Mouse (Mus musculus) adrenal gland, postnatal 4 days (tissue): ENCODE data around the gene Gm37240. TPM values are rescaled to one million over a fixed set of nuclear protein-coding genes. Genes with fewer than 3 reads are reported as not detected.

Source experiments
- DNase-seq, 2 experiments: peaks; one replicate each; pipeline ENCODE4 v3.0.0; 2021 to 2022; ENCODE audit warnings: low spot score in 2 of 2, mixed read lengths in 2 of 2
- total RNA-seq, 2 experiments: library from RNA; stranded (reverse); gene quantifications; 2 replicates each; pipeline ENCODE4 v1.2.3; 2021

Gene Gm37240
- total RNA-seq, 2 experiments from 2014 or later: 8.0 to 8.3 TPM

DNA sequence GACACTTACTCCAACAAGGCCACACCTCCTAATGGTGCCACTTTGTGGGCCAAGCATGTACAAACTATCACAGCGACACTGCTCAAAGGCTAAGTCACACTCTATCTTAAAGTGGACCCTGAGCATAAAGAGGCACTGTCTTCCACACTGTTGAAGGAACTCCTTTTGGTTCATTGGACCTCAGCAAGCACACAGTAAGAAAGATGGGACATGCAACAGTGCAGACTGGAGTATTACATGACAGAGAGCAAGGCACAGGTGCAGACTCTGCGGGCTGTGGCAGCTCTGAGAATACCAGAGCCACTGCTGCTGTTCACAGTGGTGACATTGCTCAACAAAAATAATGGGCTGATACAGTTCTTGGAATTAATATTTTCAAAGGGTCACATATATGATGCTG lies 907.2 kb downstream of the Gm37240 start:
- no peak for DNase-seq

DNA sequence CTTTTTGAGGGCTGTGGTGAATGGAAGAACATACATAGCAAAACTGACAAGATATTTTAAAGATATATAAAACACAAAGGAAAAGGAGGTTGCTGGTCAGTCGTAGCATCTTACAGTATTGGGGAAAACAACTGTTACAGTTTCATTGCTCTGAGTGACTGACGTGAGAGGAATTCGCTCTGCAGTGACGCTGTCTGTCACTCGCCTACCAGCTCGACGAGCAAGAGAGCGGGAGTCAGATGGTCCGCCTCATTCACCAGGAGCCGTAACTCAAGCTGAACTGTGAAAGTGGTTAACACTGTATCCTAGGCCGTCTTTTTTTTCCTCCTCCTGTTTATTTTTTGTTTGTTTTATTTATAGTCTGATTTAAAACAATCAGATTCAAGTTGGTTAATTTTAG lies 908.6 kb downstream of the Gm37240 start:
- no peak for DNase-seq

DNA sequence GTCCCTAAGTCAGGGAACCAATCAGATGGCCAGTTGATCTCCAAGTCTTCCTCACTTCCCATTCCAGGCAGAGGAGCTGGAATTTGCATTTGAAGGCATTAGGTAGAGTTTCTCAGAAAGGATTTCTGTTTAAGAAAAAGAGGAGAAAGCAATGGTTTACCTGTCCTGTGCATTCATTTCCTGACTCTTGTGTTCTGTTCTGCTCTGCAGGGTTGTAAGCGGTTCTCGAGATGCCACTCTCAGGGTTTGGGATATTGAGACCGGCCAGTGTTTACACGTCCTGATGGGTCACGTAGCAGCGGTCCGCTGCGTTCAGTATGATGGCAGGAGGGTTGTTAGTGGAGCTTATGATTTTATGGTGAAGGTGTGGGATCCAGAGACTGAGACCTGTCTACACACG lies 913.1 kb downstream of the Gm37240 start:
- no peak for DNase-seq

DNA sequence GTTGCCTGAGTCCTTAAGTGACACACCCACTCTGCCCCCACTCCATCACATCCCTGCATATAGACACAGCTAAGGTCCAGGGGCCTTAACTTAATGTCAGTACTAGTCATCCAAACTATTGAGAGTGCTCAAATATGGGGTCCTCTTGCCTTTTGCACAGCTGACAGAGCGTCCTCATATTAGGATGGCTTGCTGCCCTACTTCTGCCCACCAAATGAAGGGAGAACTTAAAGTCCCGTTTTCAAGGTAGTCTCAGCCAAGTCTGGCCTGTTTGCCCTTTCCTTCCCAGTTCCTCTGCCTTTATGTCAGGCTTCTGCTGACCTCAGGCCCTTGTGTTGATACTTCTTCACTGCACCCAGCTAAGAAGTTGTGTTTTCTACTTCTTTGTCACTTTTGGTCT lies 914.4 kb downstream of the Gm37240 start:
- no peak for DNase-seq

DNA sequence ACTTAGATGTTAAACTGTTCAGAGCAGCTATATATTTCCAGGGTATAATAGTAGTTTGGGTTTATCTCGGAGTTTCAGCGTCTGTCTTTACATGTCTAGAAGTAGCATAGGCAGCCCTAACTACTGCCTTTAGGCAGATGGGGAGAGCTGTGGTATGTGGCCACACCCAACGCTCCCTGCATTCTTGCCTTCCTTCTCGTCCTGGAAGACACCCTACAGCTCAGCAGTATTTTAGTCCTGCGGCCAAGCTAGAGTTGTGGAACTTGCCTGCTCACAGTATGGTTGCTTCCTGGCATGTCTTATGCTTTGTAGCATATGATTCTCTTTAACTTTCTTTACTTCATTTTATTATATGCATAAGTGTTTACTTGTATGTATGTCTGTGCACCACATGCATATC lies 915.8 kb downstream of the Gm37240 start:
- DNase-seq: no peak

DNA sequence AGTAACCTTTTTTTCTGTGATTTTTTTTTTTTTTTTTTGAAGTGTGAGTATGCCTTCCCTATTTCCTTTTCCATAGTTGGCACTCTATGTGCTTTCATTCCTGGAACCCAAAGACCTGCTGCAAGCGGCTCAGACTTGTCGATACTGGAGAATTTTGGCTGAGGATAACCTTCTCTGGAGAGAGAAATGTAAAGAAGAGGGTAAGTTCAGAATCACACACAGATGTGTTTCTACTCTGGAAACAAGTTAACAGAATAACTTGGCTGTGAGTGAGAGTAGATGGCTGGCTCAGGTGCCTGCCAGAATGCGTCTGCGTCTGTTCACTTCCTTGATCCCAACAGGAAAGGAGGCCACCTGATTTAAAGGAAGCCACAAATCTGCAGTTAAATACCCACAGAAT lies 920.0 kb downstream of the Gm37240 start:
- no peak for DNase-seq

DNA sequence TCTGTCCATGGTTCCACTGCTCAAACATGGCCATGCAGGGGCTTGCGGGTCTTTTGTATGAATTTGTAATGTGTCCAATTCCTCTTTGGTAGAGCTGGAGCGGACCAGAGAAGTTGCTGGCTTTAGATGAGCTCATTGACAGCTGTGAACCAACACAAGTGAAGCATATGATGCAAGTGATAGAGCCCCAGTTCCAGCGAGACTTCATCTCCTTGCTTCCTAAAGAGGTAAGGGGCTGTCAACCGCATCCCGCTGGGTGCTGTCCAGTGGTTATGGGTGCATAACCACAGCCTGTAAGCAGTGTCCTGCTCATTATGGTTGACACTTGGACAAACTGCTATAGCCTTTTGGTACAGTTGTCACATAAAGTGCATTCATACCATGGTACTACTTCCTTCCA lies 922.2 kb downstream of the Gm37240 start:
- DNase-seq: no peak

DNA sequence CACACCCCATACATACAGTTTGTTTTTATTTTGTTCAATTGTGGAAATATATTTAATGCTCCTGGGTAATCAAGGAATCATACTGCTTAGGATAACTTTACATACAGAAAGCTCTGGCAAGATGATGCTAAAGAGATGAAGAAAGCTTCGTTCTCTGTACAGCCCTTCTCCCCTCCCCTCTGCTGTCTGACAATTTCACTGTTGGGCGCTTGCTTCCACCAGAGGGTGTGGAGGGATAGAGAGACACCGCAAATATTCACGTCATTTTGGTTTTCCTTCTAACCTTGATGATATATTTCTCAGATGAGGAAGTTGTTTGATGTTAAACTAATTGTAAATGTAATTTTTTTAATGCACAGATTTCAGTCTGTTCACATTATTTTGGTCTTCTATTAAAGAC lies 931.5 kb downstream of the Gm37240 start:
- no peak for DNase-seq

DNA sequence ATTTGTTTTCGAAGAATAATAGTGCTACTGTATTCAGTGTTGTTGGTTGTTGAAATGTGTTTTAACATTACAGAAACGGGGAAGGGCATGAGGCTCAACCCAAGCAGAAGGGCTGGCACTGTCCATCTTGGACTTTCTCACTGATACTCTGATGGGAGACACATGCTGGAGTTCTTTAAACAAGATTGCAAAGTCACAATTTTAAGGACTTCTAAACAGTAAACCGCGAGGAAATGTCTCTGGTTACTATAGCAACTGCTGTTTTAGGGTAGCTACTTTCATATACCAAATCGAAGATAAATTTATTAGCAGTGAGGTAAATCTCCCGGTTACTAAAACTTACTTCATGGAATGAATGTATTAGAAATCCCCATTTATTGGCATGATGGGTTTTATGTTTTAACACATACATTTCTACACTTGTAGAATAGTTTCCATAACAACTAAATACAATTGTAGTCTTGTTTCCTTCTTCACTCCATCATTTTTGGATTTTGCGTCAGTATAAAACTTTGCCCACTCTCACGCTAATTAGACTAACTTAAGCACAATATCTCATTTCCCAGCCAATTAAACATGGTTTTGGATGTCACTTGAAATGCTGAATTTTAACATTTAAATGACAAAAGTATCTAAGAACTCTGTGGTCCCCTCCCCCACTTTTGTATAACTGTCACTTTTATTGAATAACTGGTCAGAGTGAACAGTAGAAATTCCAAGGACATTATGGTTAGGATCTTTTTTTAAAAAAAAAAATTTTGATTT lies 932.1 kb downstream of the Gm37240 start:
- no peak for DNase-seq

DNA sequence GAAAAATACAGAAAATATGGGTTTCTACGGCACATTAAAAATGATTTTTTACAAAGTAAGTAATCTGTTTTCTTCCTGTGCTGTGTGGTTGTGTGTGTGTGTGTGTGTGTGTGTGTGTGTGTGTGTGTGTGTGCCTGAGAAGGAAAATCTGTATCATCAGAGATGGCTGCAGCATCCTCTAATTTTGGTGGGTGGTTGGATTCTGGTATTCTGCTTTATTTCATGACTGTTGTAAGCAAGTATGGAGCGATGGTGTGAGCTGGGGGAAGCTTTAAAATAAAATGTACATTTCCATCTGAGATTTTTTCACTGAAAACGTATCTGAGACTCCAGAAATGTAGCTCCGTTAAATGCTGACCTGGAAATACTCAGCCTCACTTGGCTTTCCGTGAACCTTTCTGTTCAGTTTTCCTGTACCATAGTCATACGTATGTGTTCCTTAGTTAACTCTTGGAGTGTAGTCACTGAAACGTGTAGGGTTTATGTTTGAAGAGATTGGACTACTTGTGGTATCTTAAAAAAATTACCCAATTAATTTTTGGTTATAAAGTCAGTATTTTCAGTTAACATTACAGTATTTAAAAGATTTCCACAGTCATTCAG lies 934.6 kb downstream of the Gm37240 start:
- DNase-seq: no peak

DNA sequence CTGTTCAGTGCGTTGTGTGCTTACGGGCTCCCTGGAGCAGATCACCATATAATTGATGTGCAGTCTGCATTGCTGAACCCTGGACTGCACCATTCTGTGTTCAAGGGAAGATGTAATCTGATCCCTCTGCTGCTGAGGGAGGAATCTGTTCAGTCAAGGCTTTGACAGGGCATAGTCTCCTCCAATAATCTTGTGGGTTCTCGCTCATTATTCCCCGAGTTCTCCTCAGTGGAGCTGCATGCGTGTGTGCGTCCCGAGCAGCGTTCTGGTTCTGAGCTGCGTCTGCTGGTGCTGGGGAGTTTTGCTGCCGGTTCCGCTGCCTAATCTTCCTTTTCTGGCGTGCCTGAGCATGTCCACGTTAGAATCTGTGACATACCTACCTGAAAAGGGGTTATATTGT lies 935.2 kb downstream of the Gm37240 start:
- DNase-seq: peak in 1 of 2 experiments; percentile 10

DNA sequence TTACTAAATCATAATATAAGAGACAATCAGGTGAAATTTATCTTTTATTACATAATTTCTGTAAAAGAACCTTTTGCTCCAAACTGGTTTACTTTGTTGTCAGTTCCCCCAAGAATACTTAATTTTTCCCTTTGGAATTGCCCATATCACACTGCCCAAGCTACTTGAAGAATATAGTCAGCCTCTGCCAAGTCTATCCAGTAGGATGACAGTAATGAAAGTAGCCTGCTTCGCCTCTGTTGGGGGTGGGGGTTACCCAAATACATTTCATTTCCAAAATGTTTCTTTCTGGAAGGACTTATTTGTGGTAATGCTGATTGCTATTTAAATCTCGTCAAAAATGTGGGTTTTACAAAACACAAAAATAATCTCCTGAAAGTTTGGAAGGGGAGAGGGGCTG lies 935.6 kb downstream of the Gm37240 start:
- no peak for DNase-seq

DNA sequence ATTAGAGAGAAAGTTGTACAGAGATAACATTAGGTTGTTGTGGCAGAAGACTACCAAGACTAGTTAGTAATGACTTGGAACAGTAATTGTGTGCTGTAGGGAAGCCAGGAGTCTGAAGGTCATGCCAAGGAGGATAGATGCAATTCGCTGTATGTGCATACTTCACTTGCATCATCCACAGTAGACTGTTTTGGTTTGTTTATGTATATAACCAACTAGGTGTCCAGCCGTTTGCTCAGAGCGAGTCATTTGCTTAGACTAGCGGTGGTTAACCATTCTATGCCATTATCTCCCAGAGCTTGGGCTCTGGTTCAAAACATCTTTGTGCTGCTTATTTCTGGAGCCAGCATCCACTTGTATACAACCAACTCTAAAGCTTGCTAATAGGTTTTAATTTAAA lies 937.9 kb downstream of the Gm37240 start:
- no peak for DNase-seq

DNA sequence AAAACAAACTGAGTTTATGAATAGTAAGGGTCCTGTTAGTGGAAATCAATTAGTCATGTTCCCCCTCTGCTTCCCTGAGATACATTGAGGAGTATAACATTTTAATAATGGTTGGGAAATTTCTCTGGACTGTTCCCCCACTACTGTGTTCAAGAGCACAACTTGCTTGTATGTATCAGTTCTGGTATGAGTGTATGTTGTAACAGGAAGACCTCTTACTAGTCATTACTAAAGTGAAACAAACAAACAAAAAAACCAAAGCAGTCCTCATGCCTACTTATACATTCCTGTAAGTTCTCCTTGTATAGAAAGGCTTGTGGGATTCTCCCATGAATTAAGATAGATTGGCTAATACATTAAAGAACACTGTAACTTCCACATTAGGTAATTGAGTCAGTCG lies 940.9 kb downstream of the Gm37240 start:
- no peak for DNase-seq

DNA sequence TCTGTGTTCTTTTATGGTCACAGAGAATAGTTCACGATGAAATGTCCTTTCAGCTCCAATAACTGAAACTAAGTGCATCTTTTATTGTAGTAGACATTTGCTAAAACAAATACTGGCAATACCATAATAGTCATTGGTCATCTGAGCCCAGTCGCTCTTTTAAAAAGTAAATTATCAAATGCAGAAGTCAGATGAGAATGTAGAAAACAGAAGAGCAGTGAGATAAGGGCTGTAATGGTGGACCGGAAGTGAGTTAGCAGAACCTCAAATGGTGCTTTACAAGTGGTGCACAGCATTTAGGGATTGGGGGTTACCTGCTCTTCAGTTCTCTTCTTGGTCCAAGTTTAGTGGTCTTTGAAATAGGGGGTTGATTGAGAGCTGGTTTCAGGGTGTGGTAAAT lies 942.4 kb downstream of the Gm37240 start:
- no peak for DNase-seq

DNA sequence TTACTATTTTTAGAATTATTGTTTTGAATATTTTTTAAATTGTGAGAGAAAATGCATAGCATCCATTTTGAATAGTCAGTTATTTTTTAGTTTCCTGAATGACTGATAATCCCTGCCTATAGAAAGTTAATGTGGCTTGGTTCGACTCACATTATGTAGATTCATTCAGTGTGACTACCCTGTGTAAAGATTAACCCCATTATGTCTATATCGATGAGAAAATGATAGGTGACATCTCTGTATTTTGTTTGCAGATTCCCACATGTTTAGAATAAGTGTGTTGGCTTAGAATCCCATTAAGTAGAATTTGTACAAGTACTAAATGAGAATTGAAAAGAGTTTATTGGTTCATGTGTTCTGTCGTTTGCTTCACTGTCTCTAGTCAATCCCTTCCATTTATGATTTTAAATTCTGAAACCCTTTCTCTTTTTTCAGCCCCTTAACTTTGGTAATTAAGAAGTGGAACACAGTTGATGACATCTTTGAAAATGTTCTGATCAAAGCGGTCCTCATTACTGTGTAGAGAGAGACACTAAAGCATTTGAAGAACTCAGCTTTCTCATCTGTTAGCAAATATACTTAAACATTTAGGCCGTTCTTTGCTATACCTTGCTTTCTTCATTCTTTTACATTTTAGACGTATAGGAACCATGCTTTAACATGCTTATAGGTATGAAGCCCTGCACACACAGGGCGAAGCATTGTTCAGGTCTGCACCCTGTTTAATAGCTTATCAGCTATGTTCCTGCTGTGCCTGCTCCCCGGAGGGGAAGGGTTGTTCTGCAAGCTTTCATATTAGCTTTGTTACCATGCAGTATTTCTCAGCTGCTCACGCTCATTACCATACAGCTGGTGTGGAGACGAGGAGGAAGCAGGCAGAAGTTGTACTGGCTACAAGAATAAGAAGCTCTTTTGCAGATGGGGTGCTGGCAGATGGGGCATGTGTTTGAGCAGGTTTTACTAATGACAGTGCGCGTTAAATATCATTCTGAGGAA lies 949.7 kb downstream of the Gm37240 start:
- no peak for DNase-seq

DNA sequence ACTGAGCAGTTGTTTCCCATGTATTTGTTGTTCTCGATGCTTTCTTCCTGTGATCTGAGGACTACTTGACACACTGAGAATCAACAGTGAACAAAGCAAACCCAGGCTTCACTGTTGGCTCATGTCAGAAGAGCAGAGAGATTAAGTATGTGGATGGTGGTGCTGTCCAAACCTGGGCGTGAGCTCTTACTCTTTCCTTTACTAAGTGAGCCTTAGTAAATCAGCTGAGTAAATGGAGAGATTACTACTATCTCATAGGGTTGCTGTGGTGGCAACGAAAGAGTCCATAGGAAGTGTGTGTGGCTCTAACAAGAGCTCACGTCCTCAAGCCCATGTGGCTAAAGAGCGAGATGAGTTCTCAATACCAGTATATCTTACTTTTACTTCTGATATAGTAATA lies 950.4 kb downstream of the Gm37240 start:
- no peak for DNase-seq

DNA sequence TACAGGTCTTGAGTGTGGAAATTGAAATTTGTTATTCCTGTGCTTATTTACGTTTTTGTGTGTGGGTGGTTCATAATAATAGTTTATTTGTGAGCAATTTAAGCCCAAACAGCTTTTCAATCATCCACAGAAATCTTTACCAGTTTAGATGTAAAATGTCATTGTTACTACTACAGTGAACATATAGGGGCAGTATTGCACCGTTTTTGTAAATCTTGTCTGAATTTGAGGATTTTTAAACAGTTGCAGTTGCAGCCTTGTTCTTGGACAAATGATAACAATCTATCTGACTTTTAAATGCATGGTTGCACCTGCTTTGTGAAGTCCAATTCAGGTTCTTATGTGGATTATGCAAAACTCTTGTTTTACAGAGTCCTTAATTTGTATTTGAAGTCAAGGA lies 951.1 kb downstream of the Gm37240 start:
- no peak for DNase-seq

DNA sequence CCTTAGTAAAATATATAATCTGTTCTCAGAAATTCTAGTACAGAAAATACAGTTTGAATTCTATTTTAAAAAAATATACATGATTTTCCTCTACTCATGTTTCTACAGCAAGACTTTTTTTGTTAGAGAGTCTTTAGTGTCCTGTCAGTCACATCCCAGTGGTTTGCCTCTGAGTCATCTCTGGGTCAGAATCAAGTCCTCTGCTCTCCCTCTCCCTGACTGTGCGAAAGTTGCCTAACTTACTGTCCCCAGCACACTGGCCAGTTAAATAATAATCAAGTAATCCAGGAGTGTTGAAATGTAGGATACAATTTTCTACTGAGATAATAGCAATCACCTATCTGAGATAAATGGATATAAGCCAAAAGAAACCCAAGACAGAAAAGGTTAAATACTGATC lies 951.6 kb downstream of the Gm37240 start:
- DNase-seq: no peak

DNA sequence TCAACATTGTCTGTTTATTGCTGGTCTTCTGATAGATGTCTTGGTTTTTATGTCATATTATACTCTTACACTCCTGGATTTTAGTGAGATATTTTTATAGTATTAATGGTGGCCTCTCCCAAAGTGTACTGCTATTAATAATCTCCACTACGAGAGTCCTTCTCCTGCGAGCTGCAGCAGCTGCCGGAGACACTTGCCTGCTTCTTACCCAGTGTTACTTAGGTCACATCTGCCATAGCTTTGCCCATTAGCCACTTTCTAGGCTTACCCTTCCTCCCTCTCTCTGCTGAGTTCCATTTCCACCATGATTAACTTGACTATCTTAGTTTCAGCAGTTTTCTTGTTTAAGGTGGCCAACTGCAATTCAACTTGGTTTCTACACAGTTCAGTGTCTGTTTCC lies 956.6 kb downstream of the Gm37240 start:
- no peak for DNase-seq

DNA sequence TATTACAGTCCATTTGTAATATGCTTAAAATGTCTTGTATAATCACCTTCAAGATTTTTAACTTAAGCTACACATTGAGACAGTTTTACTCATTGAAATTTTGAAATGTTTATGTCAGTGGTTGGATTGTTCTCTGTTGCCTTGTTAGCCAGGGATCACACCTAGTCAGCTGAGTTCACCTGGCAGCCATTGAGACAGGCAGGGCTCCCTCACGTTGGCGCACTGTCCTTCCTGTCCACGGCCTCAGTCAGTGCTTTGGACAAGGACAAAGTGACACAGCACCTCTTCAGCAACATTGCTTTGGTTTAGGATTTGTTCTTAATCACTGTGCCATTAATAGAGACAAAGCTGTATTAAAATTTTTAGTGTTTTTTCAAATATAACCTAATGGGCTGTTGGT lies 958.1 kb downstream of the Gm37240 start:
- DNase-seq: no peak

DNA sequence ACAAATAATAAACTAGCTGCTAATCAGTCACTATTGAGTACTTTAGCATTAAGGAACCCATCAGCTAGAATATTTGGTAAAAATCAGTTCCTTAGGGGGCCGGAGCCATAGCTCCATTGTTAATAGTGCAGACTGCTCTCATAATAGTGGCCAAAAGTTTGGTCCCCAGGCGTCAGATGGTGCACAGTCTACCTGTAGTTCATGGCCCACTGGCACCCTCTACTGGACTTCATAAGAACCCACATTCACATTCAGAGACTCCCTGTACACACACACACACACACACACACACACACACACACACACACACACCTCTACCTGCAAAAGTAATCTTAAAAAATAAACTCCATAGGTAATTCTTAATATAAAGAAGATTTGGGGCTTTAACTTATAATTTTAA lies 959.4 kb downstream of the Gm37240 start:
- no peak for DNase-seq
